Mouse (Mus musculus) heart, postnatal 0 days (tissue): Measurements from ENCODE around the gene Prss54.

Experiments
- CTCF ChIP-seq: IDR thresholded peaks from 2 replicates; pipeline ENCODE4 v1.5.1; 2016; ENCODE audit warnings: antibody characterized with exemption, control low read depth, low read depth
- EP300 ChIP-seq: IDR thresholded peaks from 2 replicates; pipeline ENCODE4 v1.6.1; 2016; ENCODE audit warnings: antibody characterized with exemption, low read depth

- TF ChIP-seq CTCF (peak; percentile 25; the same call in 1 of the 2 replicates), EP300 (no peak)
These were observed 36.7 kb downstream of the Prss54 start for GRCm38 (mm10) chr8:95539487-95539886.
